Mouse (Mus musculus): Measurements from ENCODE around the gene Ifitm7.
"Not testable (repeated sequence)": the region's sequence is repeated elsewhere in the genome, so short reads cannot be mapped to it uniquely, and the experiment has no call there.

Ifitm7 gene

DNA sequence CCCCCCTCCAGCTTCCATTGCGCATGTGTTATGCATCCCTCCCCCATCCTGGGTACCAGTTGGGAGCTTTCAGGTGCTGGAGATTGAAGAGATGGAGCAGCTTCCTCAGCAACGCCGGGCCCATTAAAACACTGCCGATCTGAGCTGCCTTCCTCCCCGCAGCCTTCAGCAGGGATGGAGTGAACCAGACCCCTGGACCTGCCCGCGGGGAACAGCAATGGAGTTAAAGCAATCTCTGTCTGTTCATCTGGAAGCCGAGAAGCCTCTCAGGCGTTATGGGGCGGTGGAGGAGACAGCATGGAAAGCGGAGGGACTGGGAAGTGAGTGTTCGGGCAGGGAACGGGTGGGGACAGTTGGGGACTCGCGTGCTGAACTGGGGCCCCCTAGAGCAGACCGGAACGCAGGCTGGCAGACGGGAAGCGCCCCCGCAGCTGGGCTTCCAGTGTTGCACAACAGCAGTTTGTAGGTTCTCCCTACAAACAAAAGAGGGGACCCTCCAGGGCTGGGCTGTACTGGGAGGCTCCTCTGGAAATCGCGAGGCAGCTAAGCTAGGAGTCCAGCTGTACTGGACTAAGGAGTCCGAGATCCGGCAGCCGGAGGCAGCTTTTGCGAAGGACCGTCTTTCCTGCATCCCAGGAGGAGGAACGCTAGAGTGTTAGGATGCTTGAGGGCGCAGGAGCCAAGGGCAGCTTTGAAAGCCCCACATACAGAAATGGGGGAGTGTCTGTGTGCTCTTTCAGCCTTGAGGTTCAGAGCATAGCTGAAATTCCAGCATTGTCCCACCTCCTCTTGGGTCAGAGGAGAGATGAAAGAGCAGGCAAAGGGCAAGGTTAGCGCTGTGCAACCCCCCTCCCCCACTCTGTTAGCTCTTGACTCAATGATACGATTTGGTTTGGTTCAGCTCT, at the start of gene Ifitm7, which contains the start of gene 2900011O08Rik:
Ifitm7 (minus strand) TSS at position 315 of the 905 bp plus-strand sequence.
2900011O08Rik (plus strand) TSS at position 31 of the 905 bp plus-strand sequence.
- peak; percentile 73 to 80 for DNase-seq (ENCODE audit: low spot score in 2 of 2)

DNA sequence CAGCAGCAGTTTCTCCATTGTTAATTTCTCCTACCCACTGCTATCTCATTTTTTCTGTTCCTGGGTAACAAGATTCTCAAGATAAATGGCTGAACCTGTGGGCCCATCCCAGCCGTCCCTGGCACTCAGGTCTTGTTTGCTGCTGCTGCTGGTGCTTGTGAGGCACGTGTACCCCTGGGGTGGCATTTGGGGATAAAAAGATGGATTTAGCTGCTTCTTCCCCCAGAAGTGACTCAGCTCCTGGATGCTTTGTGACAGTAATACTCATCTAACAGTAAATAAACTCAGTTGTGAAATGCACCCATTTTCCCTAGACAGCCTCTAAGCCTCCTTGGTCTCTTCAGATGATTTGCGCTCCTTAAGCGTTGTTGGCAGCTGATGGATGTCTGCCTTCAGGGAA, 46.4 kb upstream of the Ifitm7 start:
- DNase-seq (ENCODE audit: low spot score in 2 of 2) = peak in 1 of 2 experiments; percentile 7

DNA sequence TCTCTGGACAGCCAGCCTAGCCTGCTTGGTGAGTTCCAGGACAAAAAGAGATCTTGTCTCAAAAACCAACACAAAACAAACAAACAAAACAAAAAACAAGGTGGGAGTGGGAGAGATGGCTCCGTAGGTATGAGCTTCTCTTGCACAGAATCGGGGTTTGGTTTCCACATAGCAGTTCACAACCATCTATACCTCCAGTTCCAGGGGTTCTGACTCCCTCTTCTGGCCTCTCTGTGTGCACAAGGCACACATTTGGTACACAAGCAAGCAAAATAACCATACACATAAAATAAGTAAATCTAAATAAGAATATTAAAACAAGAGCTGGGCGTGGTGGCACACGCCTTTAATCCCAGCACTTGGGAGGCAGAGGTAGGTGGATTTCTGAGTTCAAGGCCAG, 44.0 kb upstream of the Ifitm7 start:
- DNase-seq (ENCODE audit: low spot score in 2 of 2) = no peak

DNA sequence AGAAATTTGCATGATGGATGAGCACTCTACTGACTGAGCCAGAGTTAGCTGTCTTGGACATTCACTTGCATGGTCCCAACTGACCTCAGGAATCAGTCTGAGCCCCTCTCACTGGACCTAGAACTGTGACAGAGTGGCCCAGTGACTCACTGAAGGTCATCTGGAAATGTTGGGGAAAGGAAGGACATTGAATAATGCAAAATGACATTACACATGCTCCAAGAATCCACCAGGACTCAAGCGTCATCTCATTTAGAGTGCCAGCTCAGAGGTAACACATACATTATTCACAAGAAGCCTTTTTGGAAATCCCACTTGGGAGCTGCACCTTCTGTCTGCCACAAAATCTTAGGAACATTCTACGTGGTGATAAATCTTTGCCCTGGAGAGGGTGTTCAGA, 43.2 kb upstream of the Ifitm7 start:
- DNase-seq (ENCODE audit: low spot score in 2 of 2) = no peak

DNA sequence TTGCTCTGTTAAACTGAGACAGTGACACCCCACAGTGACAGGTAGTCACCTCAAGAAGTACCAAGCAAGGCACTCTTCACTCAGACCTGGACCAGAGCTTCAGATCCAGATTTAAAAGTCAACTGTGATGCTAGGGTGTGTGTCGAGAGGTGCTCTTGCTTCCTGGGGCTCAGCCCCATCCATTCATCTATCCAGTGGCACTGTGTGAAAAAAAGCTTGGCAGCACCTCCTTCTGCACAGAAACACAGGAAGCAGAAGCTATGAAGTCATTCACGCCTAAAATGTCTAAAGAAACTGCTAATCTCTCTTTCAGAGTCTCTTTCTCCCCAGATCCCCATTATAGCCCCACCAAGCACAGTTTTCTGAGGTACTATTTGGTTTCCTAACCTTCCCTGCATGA, 42.4 kb upstream of the Ifitm7 start:
- DNase-seq (ENCODE audit: low spot score in 2 of 2) = no peak

DNA sequence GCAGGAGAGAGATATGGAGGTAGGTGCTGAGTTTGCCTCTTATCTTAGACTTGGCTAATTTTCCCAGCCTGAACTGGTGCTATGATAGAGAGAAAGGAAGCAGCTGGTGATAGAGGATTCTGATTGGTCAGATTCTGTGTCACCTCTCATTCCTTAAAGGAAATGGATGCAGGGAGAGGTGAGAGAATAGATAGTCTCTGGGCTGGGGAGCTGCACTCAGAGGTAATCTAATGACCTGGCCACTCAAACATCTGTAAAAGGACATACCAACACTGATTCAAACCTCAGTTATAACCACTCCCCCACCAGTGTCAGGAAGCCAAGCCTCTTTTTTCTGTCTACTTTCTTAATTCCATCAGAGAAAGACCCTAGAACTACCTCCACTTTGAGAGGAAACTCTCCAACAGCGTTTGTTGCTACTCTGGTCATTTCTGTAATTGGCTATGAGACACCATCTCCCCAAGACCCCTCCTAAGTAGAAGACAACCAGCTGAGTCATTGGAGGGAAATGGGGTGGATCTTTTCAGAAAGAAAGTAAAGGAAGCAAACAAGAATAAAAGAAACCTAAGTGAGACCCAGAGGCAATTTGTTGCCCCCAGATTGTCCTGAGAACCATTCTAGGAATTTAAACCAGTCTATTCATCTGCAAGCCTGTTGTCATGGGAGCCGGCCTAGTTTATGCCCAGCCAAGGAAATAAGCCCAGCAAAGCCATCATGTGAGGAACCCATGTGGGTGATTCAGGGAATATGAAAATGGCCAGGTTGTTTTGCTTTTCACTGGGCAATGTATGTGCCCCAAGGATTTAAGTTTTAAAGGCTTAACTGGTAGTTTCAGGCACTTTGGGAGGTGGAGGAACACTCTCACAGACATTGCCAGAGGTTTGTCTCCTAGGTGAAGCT, 38.7 kb upstream of the Ifitm7 start:
- no peak for DNase-seq (ENCODE audit: low spot score in 2 of 2)

DNA sequence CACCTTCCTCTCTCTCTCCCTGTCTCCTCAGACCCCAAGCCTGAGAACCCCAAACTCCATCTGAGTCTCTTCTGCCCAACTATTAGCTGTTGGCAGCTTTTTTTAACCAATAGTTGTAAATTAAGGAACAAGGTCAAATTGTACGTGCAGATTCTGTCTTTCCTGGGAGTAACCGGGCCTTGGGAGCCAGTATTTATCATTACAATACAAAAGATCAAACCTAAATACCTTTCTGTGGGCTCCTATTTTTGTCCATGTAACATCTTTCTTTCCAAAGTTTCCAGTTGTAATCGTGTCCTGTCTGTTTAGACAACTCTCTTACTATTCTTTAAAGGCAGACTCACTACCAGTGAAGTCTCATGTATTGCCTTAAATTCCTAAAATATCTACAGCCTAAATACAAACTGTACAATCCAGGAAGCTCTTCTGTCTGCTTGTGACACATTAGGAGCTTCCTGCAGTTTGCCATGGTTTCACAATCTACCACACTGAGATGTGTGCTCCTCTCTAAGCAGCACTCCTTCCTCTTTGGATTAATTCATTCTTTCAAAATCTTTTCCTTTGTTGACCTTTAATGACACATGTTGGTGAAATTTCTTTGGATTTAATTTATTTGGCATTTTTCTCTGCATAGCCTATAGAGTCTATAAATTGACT, 34.6 kb upstream of the Ifitm7 start:
- no peak for DNase-seq (ENCODE audit: low spot score in 2 of 2)

DNA sequence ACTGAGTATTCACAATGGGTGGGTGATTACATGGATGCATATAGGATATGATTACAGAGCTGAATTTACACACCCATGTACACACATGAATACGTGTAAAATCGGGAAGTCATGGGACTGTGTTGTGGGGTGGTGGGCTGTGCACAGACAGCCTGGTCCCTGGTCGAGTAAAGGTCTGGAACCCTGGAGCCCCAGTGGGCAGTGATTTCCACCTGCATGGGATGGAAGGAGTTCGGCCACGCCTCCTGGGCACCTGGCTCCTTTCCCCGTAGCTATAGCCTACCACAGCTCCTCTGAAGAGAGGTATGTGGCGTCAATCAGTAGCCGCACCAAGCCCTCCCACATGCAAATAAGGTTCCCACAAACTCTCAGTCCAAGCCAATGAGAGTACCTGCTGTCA, 30.6 kb upstream of the Ifitm7 start:
- DNase-seq (ENCODE audit: low spot score in 2 of 2) = no peak

DNA sequence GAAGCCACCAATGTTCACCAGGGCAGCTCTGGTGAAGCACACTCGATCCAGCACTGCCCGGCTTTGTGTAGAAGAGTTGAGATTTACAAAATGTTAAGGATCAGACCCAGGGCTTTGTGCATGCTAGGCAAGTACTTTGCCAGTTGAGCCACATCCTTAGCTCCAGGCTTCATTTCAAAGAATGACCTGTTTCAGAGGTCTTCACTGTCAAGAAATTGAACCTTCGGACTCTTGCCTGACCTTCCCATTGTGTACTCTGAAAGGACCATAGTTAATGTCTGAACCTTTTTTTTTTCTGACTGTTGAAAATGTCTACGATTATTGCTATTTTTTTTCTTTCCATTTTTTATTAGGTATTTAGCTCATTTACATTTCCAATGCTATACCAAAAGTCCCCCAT, 23.3 kb upstream of the Ifitm7 start:
- DNase-seq (ENCODE audit: low spot score in 2 of 2) = no peak

DNA sequence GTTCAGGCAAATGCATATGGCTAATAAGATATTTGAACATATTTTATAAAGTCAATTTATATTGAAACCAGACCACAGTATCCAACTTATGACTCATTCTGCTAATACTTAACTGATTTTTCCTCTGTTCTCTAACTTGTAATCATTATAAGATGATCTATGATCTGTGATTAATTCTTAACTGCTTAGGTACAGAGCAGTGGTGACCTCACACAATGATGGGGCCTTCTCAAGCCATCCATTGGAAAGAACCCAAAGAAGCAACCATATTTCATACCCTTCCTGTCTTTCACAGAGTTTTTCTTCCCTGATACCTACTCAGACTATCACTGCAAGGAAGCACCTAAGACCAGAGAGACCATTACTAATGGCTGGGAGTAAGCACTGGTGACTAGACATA, 22.0 kb upstream of the Ifitm7 start:
- no peak for DNase-seq (ENCODE audit: low spot score in 2 of 2)

DNA sequence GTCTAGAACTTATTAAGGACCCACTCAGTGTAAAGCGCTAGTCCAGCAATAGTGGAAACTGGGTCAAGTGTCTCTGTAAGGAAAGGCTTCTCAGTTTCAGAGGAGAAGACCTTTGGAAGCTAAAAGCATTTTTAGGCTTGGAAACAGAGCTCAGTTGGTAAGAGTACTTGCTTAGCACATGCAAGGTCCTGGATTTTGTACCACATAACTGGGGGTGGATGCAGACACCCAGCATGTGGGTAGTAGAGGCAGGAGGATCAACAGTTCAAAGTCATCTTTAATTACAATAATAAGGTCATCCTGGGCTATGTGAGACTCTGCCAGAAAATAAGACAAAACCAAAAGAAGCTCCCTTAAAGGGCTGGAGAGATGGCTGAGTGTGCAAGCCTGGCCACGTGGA, 21.4 kb upstream of the Ifitm7 start:
- DNase-seq (ENCODE audit: low spot score in 2 of 2) = no peak

DNA sequence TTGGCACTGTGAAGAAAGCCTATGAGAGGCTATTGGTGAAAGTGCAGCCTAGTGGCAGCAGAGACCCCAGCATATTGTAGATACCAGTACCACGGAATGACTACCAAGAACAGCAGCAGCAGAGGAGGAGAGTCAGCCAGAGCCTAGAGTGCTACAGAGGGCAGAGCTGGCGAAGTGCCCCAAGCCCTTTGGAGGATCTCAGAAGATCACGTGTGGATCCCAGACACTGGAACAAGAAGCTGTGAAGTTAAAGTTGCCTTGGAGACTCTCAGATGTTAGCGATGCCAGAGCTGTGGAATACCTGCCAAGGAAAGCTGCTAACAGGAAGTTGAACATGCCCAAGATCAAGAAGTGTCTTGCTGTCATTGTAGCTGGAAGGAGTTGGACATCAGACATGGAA, 18.6 kb upstream of the Ifitm7 start:
- DNase-seq (ENCODE audit: low spot score in 2 of 2) = peak; percentile 44 to 56

DNA sequence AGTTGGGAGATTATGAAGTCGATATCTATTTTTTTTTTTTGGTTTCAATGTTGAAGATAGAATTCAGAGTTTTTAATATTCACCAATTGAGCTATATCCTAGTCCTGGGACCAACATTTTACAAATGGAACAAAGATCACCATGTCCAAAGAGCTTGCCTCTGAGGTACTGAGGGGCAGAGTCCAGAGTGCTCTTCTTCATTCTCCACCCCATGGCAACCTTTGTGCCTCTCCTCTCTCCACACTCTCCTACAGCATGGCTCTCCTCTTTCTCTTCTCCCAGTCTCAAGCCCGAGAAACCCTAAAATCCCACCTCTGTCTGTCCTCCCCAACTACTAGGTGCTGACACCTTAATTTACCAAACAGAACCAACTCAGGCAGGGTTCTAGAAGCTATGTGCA, 18.0 kb upstream of the Ifitm7 start:
- DNase-seq (ENCODE audit: low spot score in 2 of 2) = no peak

DNA sequence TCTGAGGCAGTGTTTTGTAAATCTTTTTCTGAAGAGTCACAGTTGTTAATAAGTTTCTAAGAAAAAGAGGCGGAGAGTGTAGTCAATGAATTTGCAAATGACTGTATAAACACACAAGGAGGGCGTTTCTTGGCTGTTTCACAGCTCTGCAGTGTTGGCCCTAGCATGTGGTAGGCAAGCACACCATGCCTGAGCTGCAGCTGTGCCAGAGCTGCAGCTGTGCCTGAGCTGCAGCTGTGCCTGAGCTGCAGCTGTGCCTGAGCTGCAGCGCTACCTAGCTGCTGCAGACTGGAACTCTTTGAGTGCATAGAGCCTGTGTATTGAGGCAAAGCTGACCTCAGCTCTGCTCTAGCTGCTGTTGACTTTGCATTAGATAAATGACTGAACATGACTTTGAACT, 17.5 kb upstream of the Ifitm7 start:
- no peak for DNase-seq (ENCODE audit: low spot score in 2 of 2)

DNA sequence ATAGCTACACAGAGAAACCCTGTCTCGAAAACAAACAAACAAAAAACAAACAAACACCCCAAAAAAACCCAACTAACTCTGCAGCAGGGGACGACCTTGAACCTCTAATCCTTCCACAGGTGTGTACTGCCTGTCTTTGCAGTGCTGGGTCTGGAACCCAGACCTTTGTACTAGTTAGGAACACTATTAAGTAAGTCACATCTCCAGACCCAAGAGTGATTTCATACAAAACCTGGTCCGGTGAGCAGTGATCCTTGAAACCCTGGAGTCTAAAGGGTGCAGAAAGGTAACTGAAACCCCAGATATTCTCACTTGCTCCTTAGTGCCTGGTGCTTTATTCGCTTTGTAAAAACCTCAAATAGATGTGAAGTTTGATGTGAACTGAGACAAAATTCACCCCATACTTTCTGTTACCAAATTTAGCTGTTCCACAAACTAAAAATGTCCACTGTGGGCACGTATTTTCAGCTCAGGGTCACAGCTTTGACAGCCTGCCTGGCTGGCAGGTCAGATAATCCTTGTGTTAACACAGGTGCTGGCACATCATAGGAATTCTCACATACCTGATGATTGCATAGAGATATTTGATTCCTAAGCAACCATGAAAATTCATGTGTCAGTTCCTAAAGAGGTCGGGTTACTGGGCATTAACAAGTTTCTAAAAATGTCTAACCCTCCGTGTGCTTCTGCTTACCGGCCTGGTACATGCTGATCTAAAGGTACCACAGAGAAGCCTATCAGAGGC, 16.9 kb upstream of the Ifitm7 start:
- no peak for DNase-seq (ENCODE audit: low spot score in 2 of 2)

DNA sequence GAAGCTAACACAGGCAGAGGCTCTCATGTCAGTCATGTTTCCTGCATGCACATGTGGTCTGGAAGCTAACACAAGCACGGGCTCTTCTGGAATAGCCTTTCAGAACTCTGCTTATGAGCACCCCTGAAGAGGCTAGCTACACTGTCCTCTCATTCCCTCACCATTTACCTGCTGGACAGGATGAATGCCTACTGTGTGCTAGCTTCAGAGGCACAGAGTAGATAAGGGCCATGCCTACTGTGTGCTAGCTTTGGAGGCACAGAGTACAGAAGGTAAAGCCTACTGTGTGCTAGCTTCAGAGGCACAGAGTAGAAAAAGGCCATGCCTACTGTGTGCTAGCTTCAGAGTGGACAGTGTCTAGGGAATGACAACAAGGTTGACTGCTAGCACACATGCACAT, 7.8 kb upstream of the Ifitm7 start:
- DNase-seq (ENCODE audit: low spot score in 2 of 2) = no peak

DNA sequence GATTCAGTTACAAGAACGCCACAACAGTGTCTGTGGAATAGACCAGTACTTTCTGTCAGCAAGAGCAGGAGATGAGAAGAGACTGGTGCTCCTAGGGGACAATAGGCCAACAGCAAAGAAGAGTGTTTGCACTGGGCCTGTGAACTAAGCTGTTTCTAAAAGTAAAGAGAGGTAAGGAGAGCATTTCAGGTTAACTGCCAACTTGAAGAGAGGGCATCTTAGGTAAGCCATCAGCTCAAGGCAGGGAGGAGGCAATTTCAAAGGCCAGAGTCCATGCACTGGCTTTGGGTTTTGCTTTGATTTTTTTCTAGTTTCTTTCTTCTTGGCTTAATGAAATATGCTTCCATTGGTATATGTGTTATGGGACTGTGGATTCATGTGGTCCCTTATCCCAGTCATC, 7.4 kb upstream of the Ifitm7 start:
- no peak for DNase-seq (ENCODE audit: low spot score in 2 of 2)

DNA sequence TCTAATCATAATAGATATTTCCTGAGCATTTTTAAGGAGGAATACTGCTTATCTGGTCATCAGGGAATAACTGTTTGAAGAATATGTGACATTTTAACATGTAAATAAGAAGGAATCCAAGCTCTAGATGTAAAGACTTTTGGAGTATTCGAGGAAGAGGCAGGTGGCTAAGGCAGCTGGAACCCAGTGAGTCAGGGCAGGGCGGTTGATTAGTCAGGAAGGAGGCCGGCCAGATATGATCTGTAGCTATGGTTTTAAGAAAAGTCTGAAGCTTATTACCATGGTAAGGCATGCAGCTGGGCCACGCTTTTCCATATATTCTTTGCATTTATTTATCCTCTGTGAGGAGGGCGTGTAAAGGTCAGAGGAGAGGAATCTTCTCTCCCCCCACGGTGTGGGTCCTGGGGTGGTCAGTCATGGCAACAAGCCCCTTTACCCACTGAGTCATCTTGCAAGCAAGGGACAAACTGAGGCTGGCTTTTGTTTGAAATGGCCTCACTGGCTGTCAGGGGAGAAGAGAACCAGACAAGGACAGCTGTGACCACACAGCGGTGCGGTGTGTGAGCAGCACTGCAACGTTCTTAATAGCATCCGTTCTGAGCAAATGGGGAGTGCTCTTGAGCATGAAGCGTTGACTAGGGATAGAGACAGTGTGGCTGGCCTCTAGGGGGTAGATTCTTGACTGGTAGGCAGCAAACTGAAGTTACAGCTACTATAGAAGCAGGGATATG, 6.0 kb upstream of the Ifitm7 start:
- DNase-seq (ENCODE audit: low spot score in 2 of 2) = no peak

DNA sequence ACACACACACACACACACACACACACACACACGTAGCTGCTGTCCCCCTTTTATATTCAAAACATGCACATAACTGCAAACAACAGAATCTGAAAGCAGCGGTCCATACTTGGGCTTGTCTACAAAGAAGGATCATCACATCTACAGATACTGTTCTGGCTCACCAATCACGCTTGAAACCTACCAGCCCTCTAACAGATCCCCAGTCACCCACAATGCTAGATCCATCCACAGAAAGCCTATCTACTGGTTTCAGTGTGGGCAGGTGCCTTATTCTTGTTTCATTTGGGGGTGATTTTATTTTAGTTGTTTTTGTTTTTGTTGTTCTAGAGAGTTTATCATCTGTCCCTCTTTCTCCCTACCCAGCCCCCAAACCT, 503 bp downstream of the Ifitm7 start:
- DNase-seq (ENCODE audit: low spot score in 2 of 2) = no peak

DNA sequence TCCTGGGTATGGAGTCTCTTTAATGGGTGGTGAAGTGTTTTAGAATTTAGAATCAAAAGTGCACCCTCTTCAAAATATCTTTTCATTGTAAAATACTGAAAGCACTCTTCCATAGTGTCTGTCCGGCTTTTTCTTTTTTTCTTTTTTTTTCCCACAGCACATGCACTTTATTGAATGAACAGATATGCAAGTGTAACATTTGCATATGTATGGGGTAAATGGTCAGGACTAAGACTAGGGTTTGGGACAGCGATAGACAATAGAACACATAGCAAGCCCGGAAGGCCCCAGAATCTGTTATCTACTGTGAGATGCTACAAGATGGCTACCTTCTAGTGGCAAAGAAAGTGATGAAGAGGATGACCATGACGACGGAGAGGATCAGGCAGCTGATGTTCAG, 3.5 kb downstream of the Ifitm7 start:
- no peak for DNase-seq (ENCODE audit: low spot score in 2 of 2)

DNA sequence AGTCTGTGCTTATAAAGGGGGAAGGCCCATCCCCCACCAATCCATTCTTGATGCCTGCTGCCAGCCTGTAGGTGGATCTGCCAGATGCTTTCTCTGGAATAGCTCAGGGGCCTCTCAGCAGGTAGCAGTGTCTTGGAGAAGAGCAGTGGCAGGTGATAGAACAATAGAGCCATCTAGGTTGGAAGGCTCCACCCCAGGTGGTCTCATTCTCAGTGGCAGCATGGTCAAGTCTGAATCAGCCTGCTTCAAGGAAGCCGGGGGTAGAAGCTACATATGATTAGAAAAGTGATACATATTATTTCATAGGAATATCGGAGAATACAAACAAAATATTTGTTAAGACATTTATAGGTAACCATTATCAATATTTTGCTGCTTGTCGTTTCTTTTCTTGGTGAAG, 5.0 kb downstream of the Ifitm7 start:
- DNase-seq (ENCODE audit: low spot score in 2 of 2) = not testable (repeated sequence)

Data from right cerebral cortex, postnatal 10 days (tissue).